Mouse (Mus musculus) E14TG2a.4 (cell line): ENCODE measurements at regions not wholly inside any gene's neighbourhood (a gene's known extent, or its start where the extent isn't known, plus 50 kb on each side); places are given as distances from the start of the nearest gene placed in this dataset.
"Not testable (repeated sequence)": the region's sequence is repeated elsewhere in the genome, so short reads cannot be mapped to it uniquely, and the experiment has no call there.

ENCODE experiments used
- CTCF ChIP-seq: conservative IDR thresholded peaks from 2 replicates; pipeline ENCODE4 v1.5.1; 2014; ENCODE audit warnings: low read length
- NANOG ChIP-seq: IDR thresholded peaks from 2 replicates; pipeline ENCODE4 v1.6.1; 2014; ENCODE audit warnings: borderline replicate concordance, low read length, mixed read lengths
- POU5F1 ChIP-seq: IDR thresholded peaks from 2 replicates; pipeline ENCODE4 v1.6.1; 2014; ENCODE audit warnings: low read length, borderline replicate concordance

GRCm38 (mm10) chr8:96018742-96019141 is 130.4 kb upstream of the Got2 start:
- TF ChIP-seq CTCF, NANOG, POU5F1: not testable (repeated sequence)
